Mouse (Mus musculus) forebrain, embryonic 10.5 days (tissue): ENCODE results near the gene Limd1. TPM values are rescaled to one million over a fixed set of nuclear protein-coding genes. Genes with fewer than 3 reads are reported as not detected.

Experiments used
- DNase-seq: peaks from one replicate; pipeline ENCODE4 v3.0.0-alpha.2; 2017; ENCODE audit warnings: low spot score; ENCODE audit errors: extremely low spot score
- H3K27ac ChIP-seq: fragments of 300-500 bp; sonication (generic); 2 replicates; pipeline ENCODE4 v1.5.1; 2016; ENCODE audit warnings: mild to moderate bottlenecking
- H3K27me3 ChIP-seq: fragments of 300-500 bp; sonication (generic); 2 replicates; pipeline ENCODE4 v1.6.1; 2016; ENCODE audit warnings: mild to moderate bottlenecking; ENCODE audit not compliant: poor library complexity, severe bottlenecking
- H3K36me3 ChIP-seq: fragments of 300-500 bp; sonication (generic); replicated peaks from 2 replicates; pipeline ENCODE4 v1.6.1; 2016; ENCODE audit warnings: mild to moderate bottlenecking, moderate library complexity
- H3K4me1 ChIP-seq: fragments of 300-500 bp; sonication (generic); 2 replicates; pipeline ENCODE4 v1.6.1; 2016
- H3K4me3 ChIP-seq: fragments of 300-500 bp; sonication (generic); 2 replicates; pipeline ENCODE4 v1.5.1; 2016; ENCODE audit warnings: mild to moderate bottlenecking, moderate library complexity
- H3K9me3 ChIP-seq: fragments of 300-500 bp; sonication (generic); 2 replicates; pipeline ENCODE4 v1.6.1; 2016; ENCODE audit warnings: mild to moderate bottlenecking, moderate library complexity
- WGBS: fragments of 180-500 bp; shearing (Covaris S2); methylation state at CpG from one replicate; pipeline ENCODE4 v1.1.7; 2016; 5-methylcytosine and 5-hydroxymethylcytosine counted together
- polyA plus RNA-seq: library from polyadenylated mRNA; unstranded; fragments of >200 nt; fragmentation: Nextera tagmentation; extraction: Ambion mirVana; gene quantifications from 2 replicates; pipeline ENCODE4 v1.2.1, GENCODE M21; 2016

The Limd1 gene
- polyA plus RNA-seq, 1 experiment from 2014 or later: 55.7 TPM

- WGBS: 96% methylated on average over 2 of the region's 2 CpGs
- Histone ChIP-seq H3K27ac (no peak overlapping the region), H3K9me3 (no peaks in the 10 kb centered on the region), H3K27me3 (no peaks in the 10 kb centered on the region), H3K36me3 (peaks cover 57% of the 10 kb centered on the region), H3K4me1 (no peaks in the 10 kb centered on the region), H3K4me3 (no peak overlapping the region)
- no peak for DNase-seq
These were observed 30.5 kb downstream of the Limd1 start for GRCm38 (mm10) chr9:123508986-123509385.

GRCm38 (mm10) chr9:123509638-123510604 lies 31.4 kb downstream of the Limd1 start:
- Histone ChIP-seq H3K27me3 (no peaks in the 10 kb centered on the region), H3K27ac (no peak overlapping the region), H3K9me3 (no peaks in the 10 kb centered on the region), H3K4me3 (no peak overlapping the region), H3K4me1 (no peaks in the 10 kb centered on the region), H3K36me3 (peaks cover 56% of the 10 kb centered on the region)
- no peak for DNase-seq
- 89% methylated on average over 8 of the region's 8 CpGs for WGBS

- H3K27me3 ChIP-seq: no peaks in the 10 kb centered on the region
- no peak overlapping the region for H3K27ac ChIP-seq
- no peak overlapping the region for H3K4me3 ChIP-seq
- no peaks in the 10 kb centered on the region for H3K4me1 ChIP-seq
- WGBS: 97% methylated on average over 5 of the region's 5 CpGs
- H3K9me3 ChIP-seq: no peaks in the 10 kb centered on the region
- peaks cover 51% of the 10 kb centered on the region for H3K36me3 ChIP-seq
- no peak for DNase-seq
These were observed 32.4 kb downstream of the Limd1 start for GRCm38 (mm10) chr9:123510926-123511325.

- Histone ChIP-seq H3K9me3 (no peaks in the 10 kb centered on the region), H3K27me3 (no peaks in the 10 kb centered on the region), H3K36me3 (peaks cover 67% of the 10 kb centered on the region), H3K27ac (no peak overlapping the region), H3K4me1 (no peaks in the 10 kb centered on the region), H3K4me3 (no peak overlapping the region)
- no peak for DNase-seq
- 86% methylated on average over 2 of the region's 2 CpGs for WGBS
These were observed 34.0 kb downstream of the Limd1 start for GRCm38 (mm10) chr9:123512482-123512881.

GRCm38 (mm10) chr9:123515087-123515486 lies 36.6 kb downstream of the Limd1 start:
- Histone ChIP-seq H3K27ac (no peak overlapping the region), H3K4me3 (no peak overlapping the region), H3K4me1 (no peaks in the 10 kb centered on the region), H3K27me3 (no peaks in the 10 kb centered on the region), H3K9me3 (no peaks in the 10 kb centered on the region), H3K36me3 (peaks cover 87% of the 10 kb centered on the region)
- WGBS: 90% methylated on average over 2 of the region's 2 CpGs
- no peak for DNase-seq

GRCm38 (mm10) chr9:123516641-123517385 lies 38.3 kb downstream of the Limd1 start:
- no peaks in the 10 kb centered on the region for H3K4me1 ChIP-seq
- no peak overlapping the region for H3K4me3 ChIP-seq
- H3K9me3 ChIP-seq: no peaks in the 10 kb centered on the region
- DNase-seq: no peak
- peaks cover 85% of the 10 kb centered on the region for H3K36me3 ChIP-seq
- WGBS: 93% methylated on average over 7 of the region's 7 CpGs
- H3K27me3 ChIP-seq: no peaks in the 10 kb centered on the region
- H3K27ac ChIP-seq: no peak overlapping the region

- H3K36me3 ChIP-seq: peaks cover 75% of the 10 kb centered on the region
These were observed 40.7 kb downstream of the Limd1 start for GRCm38 (mm10) chr9:123518969-123519894.

GRCm38 (mm10) chr9:123520735-123521134 lies 42.2 kb downstream of the Limd1 start:
- WGBS: 89% methylated on average over 3 of the region's 3 CpGs
- Histone ChIP-seq H3K9me3 (no peaks in the 10 kb centered on the region), H3K4me1 (no peaks in the 10 kb centered on the region), H3K4me3 (no peak overlapping the region), H3K36me3 (peaks cover 70% of the 10 kb centered on the region), H3K27me3 (no peaks in the 10 kb centered on the region), H3K27ac (no peak overlapping the region)
- DNase-seq: no peak

More at GRCm38 (mm10) chr9:123518969-123519894, 40.7 kb downstream of the Limd1 start:
- Histone ChIP-seq H3K4me1 (no peaks in the 10 kb centered on the region), H3K27ac (no peak overlapping the region), H3K4me3 (no peak overlapping the region), H3K27me3 (no peaks in the 10 kb centered on the region), H3K9me3 (no peaks in the 10 kb centered on the region)
- DNase-seq: no peak
- WGBS: 88% methylated on average over 13 of the region's 13 CpGs

GRCm38 (mm10) chr9:123523676-123524075 lies 45.2 kb downstream of the Limd1 start:
- peaks cover 9% of the 10 kb centered on the region for H3K4me1 ChIP-seq
- H3K4me3 ChIP-seq: no peak overlapping the region
- WGBS: 28% methylated on average over 3 of the region's 3 CpGs
- peaks cover 41% of the 10 kb centered on the region for H3K36me3 ChIP-seq
- no peaks in the 10 kb centered on the region for H3K27me3 ChIP-seq
- no peaks in the 10 kb centered on the region for H3K9me3 ChIP-seq
- DNase-seq: peak; percentile 29
- H3K27ac ChIP-seq: no peak overlapping the region

GRCm38 (mm10) chr9:123525095-123525494 lies 46.6 kb downstream of the Limd1 start:
- Histone ChIP-seq H3K9me3 (no peaks in the 10 kb centered on the region), H3K4me1 (peaks cover 12% of the 10 kb centered on the region), H3K27me3 (no peaks in the 10 kb centered on the region), H3K27ac (no peak overlapping the region), H3K4me3 (no peak overlapping the region), H3K36me3 (peaks cover 27% of the 10 kb centered on the region)
- 9% methylated on average over 1 of the region's 1 CpGs for WGBS
- DNase-seq: no peak

- Histone ChIP-seq H3K4me1 (peaks cover 23% of the 10 kb centered on the region), H3K36me3 (peaks cover 15% of the 10 kb centered on the region), H3K27ac (no peak overlapping the region), H3K27me3 (no peaks in the 10 kb centered on the region), H3K9me3 (no peaks in the 10 kb centered on the region), H3K4me3 (no peak overlapping the region)
- WGBS: 81% methylated on average over 5 of the region's 5 CpGs
- no peak for DNase-seq
These were observed 48.0 kb downstream of the Limd1 start for GRCm38 (mm10) chr9:123526502-123526901.
